Mouse (Mus musculus): ENCODE results near the gene 4930507D05Rik.
A peak's percentile ranks its signal among the peaks of the same experiment; 100 is the strongest.
"Not testable (repeated sequence)": the region's sequence is repeated elsewhere in the genome, so short reads cannot be mapped to it uniquely, and the experiment has no call there.

Gene 4930507D05Rik

DNA sequence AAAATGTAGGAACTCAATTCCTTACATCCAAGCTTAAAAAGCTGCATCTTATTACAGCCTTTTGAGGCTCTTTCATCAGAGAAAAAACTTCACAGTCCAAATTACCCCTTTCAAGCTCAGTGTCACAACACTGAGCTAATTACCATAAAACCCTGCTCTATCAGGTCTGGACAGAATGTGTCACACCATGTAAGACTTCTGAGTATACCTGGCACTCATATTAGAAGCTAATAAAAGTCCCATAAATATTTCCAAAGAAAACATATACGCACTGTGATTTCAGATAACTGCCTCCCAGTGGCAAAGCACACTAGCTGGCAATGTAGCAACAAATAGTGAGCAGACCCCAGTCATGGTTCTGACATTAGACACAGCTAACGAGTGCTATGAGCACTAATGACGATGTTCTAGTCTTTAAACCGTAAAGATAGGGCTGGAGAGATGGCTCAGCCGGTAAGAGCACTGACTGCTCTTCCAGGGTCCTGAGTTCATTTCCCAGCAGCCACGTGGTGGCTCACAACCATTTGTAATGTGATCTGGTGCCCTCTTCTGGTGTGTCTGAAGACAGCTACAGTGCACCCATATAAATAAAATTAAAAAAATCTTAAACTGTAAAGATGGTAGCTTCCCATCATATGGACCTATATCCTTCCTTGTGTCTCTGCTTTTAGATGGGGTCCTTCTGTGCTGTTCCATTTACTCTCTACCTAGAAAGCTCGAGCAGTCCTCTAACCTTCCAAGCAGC is 32.0 kb downstream of the 4930507D05Rik start:
- DNase-seq = no peak

DNA sequence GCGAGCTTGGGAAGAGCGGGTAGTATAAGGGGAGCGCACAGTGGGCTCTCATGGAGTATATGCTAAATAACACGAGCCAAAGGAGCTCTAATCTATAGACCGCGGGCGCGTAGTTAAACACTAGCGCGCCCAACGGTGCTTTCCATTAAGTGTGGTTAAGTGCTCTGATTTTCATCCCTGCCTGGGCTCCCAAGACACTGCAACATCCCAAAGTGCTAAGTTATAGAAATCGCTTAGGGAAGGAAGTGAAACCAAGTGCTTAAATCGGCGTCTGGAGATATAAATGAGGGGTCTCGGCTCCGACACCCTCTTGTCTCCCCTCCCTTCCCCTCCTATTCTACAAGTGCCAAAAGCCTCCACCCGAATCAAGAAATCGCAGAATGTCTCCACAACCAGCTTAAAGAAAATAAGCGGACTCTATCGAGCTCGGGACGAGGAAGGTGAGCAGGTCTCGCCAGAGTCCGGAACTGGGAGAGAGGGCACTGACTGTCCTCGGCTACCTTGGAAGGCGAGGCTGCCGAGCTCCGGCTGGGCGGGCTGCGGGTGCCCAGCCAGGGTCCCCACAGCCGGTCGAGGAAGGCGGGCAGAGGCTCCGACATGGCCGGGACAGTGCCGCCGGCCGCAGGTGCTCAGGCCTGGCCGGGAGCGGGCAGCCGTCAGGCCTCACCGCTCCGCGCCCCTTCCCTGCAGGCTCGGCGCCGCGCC is 36.7 kb downstream of the 4930507D05Rik start:
- peak in 1 of 2 experiments; percentile 9 for DNase-seq

DNA sequence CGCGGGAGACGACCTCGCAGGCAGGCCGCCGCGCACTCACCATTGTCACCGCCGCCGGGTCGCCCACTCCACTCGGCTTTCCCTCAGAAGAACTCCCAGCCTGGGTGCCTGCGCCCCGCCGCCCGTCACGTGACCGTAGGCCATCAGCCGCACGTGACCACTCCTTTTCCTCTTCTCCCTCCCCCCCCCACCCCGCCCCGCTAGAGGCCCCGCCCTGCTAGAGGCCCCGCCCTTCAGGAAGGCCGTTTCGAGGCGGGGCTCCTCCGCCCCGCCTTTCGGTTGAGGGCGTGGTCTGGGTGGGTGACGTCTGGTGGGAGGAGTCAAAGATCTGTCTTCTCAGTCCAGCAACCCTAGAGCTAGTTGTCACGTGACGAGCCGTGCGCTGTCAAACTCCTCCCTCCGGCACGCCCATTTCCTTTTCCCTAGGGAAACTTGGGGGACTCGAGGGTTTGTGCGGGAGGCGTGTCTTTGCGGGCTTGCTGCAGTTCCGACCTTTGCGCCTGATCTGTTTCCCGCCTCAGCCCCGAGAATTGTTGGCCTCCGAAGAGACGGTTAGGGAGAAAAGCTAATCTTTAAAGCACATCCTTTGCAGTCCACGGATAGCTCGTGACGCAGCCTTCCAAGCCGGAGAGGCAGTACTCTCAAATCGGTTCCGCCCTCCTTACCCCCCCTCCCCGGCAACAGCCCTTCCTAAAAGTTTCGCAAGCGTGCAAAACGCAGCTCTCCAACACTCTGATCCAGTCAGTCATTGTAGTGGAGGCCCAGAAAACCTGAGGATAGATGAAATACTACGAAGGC is 37.5 kb downstream of the 4930507D05Rik start, which contains the start of gene Vps26a:
Gene Vps26a (minus strand): TSS at position 188 of the 798 bp plus-strand sequence.
- peak; percentile 97 to 98 for DNase-seq

DNA sequence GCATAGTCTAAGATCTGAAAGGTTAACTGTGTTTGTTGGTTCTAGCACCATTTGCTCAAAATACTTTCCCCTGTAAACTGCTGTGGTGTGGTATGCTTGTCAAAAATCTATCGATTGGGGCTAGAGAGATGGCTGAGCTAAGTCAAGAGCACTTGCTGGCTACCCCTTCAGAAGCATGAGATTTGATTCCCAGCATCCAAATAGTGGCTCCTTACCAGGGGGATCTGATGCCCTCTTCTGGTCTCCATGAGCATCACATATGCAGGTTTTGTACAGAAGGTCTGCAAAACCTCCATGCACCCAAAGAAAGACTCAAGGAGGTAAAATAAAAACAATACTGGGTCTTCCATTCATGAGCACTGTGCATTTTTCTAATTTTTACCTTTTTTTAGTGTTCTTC is 39.0 kb downstream of the 4930507D05Rik start:
- DNase-seq = peak; percentile 55 to 72

DNA sequence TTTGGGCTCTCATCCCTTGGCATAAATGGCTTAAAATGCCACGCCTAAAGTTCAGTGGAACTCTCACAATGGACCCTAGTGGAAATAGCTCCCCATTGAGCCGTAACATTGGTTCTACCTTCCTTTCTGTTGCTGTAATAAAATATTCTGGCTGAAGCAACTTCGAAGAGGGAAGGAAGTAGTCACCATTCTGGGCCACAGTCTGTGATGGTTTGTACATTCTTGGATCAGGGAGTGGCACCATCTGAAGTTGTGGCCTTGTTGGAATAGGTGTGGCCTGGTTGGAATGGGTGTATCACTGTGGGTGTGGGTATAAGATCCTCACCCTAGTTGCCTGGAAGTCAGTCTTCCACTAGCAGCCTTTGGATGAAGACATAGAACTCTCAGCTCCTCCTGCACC is 42.4 kb downstream of the 4930507D05Rik start:
- DNase-seq = not testable (repeated sequence)

DNA sequence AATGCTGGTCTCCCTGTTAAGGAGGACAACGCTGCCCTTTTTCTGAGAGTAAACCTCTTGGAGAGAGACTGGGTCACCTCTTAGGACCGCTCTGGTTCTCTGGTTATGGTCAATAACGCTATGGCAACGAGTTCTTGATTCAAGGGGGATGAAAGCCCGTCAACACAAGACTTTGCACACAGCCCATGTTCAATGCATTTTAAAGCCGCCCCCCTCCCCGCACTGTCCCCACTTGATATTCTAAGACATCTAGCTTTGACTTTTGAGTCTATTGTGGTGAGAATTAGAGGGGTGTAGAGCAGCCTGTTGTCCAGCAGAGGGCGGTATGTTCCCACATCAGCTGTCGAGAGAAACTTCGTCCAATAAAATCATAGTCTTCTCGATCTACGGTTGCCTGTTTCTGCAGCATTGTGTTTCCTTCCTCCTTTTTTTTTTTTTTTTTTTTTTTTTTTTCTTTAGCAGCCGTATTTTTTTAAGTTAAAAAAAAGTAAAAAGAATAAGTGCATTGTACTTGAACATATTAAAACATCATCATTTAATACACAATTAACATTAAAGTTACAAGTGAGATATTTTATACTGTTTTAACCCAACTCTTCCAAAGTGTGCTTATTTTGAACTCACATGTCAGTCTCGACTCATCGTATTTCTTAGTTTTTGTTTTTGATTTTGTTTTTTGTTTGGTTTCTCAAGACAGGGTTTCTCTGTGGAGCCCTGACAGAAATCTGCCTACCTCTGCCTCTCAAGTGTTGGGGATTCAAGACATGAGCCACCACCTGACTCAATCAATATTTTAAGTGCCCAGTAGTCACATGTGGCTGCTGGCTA is 51.0 kb downstream of the 4930507D05Rik start:
- peak; percentile 49 to 70 for DNase-seq

All from cerebellum, adult 18-20 months (tissue).